Mouse (Mus musculus) liver, embryonic 11.5 days (tissue): ENCODE data around the gene Kcnn1. TPM values are rescaled to one million over a fixed set of nuclear protein-coding genes. Genes with fewer than 3 reads are reported as not detected.

ENCODE experiments used
- ATAC-seq: fragments of 200-750 bp; cut with Nextera tagmentation; replicated peaks from 2 replicates; pipeline ENCODE4 v1.8.0; 2017; ENCODE audit warnings: moderate number of reproducible peaks, mild to moderate bottlenecking, moderate TSS enrichment, moderate library complexity; ENCODE audit not compliant: low FRiP score
- DNase-seq: peaks from one replicate; pipeline ENCODE4 v3.0.0-alpha.2; 2017; ENCODE audit warnings: low spot score
- H3K27ac ChIP-seq: fragments of 300-500 bp; sonication (generic); 2 replicates; pipeline ENCODE4 v1.5.1; 2014; ENCODE audit warnings: mild to moderate bottlenecking, low read depth, low read length, control low read depth
- H3K27me3 ChIP-seq: fragments of 300-500 bp; sonication (generic); replicated peaks from 2 replicates; pipeline ENCODE4 v1.6.1; 2014; ENCODE audit warnings: low read length, mixed read lengths; ENCODE audit not compliant: control insufficient read depth, insufficient read depth
- H3K36me3 ChIP-seq: fragments of 300-500 bp; sonication (generic); 2 replicates; pipeline ENCODE4 v1.6.1; 2014; ENCODE audit warnings: mild to moderate bottlenecking, low read length, moderate library complexity, mixed read lengths; ENCODE audit not compliant: control insufficient read depth, insufficient read depth
- H3K4me1 ChIP-seq: fragments of 300-500 bp; sonication (generic); replicated peaks from 2 replicates; pipeline ENCODE4 v1.6.1; 2014; ENCODE audit warnings: low read length, mixed read lengths; ENCODE audit not compliant: control insufficient read depth, insufficient read depth
- H3K4me2 ChIP-seq: fragments of 300-500 bp; sonication (generic); 2 replicates; pipeline ENCODE4 v1.6.1; 2014; ENCODE audit warnings: mild to moderate bottlenecking, control low read depth, moderate library complexity
- H3K4me3 ChIP-seq: fragments of 300-500 bp; sonication (generic); 2 replicates; pipeline ENCODE4 v1.5.1; 2014; ENCODE audit warnings: low read depth, low read length, control low read depth
- H3K9ac ChIP-seq: fragments of 300-500 bp; sonication (generic); 2 replicates; pipeline ENCODE4 v1.6.1; 2014; ENCODE audit warnings: low read depth, low read length, control low read depth
- H3K9me3 ChIP-seq: fragments of 300-500 bp; sonication (generic); 2 replicates; pipeline ENCODE4 v1.6.1; 2016; ENCODE audit warnings: low read length, inconsistent platforms, mixed read lengths; ENCODE audit not compliant: control insufficient read depth
- WGBS: fragments of 180-500 bp; shearing (Covaris S2); extraction: QIAGEN DNeasy Blood & Tissue Kit; methylation state at CpG from one replicate; pipeline ENCODE4 v1.1.7; 2014; 5-methylcytosine and 5-hydroxymethylcytosine counted together
- polyA plus RNA-seq: library from polyadenylated mRNA; unstranded; fragments of >200 nt; fragmentation: Nextera tagmentation; extraction: Ambion mirVana; gene quantifications from 2 replicates; pipeline ENCODE4 v1.2.1, GENCODE M21; 2014

Gene Kcnn1
- polyA plus RNA-seq, 1 experiment from 2014 or later, result 0.47 TPM

DNA sequence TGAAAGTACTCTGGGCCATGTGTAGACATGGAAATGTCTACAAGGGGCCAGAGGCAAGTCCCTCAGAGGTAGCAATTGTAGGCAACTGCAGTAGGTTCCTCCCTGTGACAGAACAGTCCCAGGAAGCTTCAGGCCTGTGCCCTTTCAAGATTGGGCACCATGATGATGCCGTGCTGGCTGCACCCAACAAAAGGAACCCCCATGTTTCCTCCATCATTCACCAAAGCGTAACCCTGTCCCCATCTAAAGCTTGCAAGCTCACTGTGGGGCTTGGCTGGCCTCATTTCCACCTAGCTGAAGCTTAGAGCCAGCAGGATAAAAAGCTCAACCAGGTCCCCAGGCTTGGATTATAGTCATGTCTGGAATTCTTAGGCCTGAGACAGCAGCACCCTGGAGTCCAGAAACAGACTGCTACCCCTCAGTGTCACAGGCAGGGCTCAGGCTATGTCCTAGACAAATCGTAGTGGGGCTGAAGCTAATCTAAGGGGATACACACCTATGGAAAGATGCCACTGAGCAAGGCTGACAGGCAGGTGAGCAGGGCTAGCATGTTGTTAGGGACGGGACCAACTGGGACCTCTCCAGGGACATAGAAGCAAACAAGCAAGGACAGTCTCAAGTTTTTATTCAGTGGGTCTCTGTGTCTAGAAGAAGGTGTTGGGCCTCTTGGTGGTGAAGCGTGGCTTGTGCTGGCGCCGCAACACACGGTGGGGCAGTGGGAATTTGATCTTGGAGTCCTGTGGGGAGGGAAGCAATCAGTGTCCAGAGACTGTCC, 31.9 kb upstream of the Kcnn1 start:
- Histone ChIP-seq H3K4me2 (peak overlapping the region; percentile 98), H3K36me3 (peaks cover 18% of the 10 kb centered on the region), H3K27me3 (peaks cover 36% of the 10 kb centered on the region), H3K9ac (0 out of 2 replicates have a peak overlapping the region, but pooled peaks have one; percentile 28), H3K9me3 (no peaks in the 10 kb centered on the region), H3K4me1 (peaks cover 20% of the 10 kb centered on the region), H3K4me3 (peak overlapping the region; percentile 86), H3K27ac (peak overlapping the region; percentile 91)
- ATAC-seq (no peak), DNase-seq (no peak)
- 91% methylated on average over 8 of the region's 8 CpGs for WGBS

DNA sequence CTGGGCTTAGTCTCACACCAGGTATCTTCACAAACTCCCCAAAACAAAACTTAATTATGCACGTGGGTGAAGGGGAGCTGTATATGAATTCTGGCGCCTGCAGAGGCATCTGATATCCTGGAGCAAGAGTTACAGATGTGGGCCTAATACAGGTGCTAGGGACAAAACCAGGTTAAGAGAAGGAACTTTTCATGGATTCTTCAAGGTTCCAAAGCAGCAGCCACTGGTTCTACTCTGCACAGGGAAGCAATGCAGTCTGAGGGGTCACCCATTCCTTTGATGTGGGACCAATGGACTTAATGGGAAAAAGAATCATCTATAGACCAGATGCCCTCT, 31.3 kb upstream of the Kcnn1 start:
- peaks cover 36% of the 10 kb centered on the region for H3K27me3 ChIP-seq
- no peak overlapping the region for H3K9ac ChIP-seq
- H3K4me2 ChIP-seq, result no peak overlapping the region
- H3K4me3 ChIP-seq, result no peak overlapping the region
- WGBS, result 59% methylated on average over 2 of the region's 2 CpGs
- H3K27ac ChIP-seq, result no peak overlapping the region
- peaks cover 18% of the 10 kb centered on the region for H3K36me3 ChIP-seq
- DNase-seq, result no peak
- H3K9me3 ChIP-seq, result no peaks in the 10 kb centered on the region
- H3K4me1 ChIP-seq, result peaks cover 20% of the 10 kb centered on the region
- ATAC-seq, result no peak

DNA sequence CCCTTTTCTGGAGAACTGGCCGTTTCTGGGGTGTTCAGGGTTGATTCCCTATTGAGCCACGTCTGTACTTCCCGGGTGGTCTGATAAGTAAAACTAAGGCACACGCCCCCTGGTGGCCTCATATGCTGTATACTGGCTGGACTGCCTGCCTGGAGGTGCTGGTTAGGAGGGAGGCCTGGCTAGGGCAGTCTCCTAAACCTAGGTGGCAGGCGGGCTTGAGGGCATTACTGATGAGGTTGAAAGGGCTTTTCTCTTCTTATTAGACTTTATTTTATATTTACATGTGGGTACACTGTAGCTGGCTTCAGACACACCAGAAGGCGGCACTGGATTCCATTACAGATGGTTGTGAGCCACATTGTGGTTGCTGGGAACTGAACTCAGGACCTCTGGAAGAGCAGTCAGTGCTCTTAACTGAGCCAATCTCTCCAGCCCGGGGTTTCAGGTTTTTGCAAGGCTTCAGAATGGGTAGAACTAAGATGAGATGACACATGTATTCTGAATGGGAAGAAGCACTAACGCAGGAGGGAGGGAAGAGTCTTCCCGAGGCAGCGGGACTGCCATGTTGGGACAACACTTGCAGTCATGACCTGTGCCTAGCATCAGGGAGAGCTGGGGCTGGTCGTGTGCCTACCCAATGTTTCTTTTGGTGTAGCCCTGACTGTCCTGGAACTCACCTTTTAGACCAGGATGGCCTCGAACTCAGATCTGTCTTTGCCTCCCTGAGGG, 30.8 kb upstream of the Kcnn1 start:
- peaks cover 20% of the 10 kb centered on the region for H3K4me1 ChIP-seq
- DNase-seq, result peak; percentile 85
- peak; percentile 55 for ATAC-seq
- no peak overlapping the region for H3K4me2 ChIP-seq
- H3K9me3 ChIP-seq, result no peaks in the 10 kb centered on the region
- no peak overlapping the region for H3K27ac ChIP-seq
- no peak overlapping the region for H3K4me3 ChIP-seq
- H3K9ac ChIP-seq, result no peak overlapping the region
- 26% methylated on average over 12 of the region's 12 CpGs for WGBS
- H3K36me3 ChIP-seq, result peaks cover 18% of the 10 kb centered on the region
- peaks cover 36% of the 10 kb centered on the region for H3K27me3 ChIP-seq

DNA sequence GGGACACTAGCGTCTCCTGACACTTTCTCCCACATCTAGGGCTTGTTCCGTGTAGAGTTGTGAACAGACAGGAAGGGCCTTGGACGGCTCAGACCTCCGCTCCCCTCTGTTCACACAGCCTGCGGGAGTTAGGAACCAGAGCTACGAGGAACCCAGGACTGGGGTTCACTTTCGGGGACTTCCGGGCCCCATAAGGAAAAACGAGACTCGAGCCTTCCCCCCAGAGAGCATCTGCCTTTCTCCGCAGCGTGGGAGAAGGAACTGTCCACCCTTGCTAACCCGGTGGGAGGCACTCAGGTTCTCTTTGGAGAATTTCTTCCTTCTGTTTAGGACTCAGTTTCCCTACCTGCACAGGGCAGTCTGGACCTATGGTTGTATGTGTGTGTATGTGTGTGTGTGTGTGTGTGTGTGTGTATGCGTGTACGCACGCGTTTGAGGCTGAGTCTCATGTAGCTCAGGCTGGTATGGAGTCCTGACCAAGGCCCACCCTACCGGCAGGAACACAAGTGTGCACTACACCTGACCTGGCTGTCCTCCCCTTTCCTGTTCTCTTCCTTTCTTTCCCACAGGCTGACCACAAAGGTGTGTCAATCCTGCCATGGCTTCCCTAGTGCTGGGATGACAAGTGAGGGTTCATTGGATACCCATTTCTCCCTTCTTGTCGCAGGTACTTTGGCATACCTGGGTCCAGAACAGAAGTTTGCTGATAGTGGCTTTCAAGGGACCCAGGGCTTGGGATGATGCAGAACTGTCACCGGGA, 30.0 kb upstream of the Kcnn1 start:
- peak overlapping the region; percentile 45 for H3K4me2 ChIP-seq

DNA sequence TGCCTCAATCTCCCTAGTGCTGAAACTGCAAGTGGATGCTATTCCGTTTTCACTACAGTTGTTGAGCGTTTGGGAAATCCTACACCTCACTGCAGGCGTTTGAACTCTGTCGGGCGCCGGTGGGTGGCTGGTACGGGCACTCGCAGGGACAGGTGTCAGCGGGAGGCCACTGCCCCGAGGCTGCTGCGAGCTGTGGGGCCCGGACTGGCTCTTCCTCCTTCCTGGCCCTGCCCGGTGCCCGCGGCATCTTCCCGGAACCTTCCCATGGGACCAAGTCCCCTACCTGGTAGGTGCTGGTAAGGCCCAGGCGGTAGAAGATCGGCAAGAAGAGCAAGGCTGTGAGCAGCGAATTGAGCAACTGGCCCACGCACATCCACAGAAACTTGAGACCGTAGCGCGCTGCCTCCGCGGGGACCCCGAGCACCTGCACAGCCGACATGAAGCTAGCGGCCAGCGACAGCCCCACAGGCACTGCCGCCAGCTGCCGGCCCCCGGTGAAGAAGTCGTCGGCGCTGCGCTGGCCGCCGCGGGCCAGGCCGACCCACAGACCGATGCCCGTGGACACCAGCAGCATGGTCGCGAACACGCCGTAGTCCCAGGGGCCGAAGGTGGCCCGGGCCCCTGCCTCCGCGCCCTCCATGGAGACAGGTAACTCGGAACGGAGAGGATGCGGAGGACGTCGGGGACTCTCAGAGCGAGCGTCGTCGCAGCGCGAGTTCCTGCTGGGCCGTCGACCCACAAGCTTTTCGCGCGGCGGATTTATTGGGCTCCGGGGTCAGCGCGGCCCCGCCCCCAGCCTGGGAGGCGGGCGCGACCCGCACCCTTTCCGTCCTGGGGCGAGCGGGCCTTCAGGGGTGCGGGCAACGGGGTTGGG, 29.2 kb upstream of the Kcnn1 start, which contains the start of gene Slc5a5:
Gene Slc5a5, minus strand, starts transcription at position 736 of the 874 bp plus-strand sequence.
- Histone ChIP-seq H3K36me3 (peaks cover 18% of the 10 kb centered on the region), H3K27ac (no peak within 1 kb of the TSS), H3K4me1 (peaks cover 20% of the 10 kb centered on the region), H3K27me3 (peaks cover 43% of the 10 kb centered on the region), H3K9me3 (no peaks in the 10 kb centered on the region), H3K4me3 (peak within 1 kb of the TSS; percentile 29), H3K9ac (no peak within 1 kb of the TSS; the same call in 1 of the 2 replicates), H3K4me2 (peak within 1 kb of the TSS; percentile 45)
- WGBS, result 5% methylated on average over 80 of the region's 80 CpGs
- DNase-seq (no peak), ATAC-seq (no peak)

More for the DNA sequence above, 30.0 kb upstream of the Kcnn1 start:
- H3K36me3 ChIP-seq, result peaks cover 18% of the 10 kb centered on the region
- no peaks in the 10 kb centered on the region for H3K9me3 ChIP-seq
- H3K4me1 ChIP-seq, result peaks cover 17% of the 10 kb centered on the region
- DNase-seq (no peak), ATAC-seq (no peak)
- no peak overlapping the region for H3K27ac ChIP-seq
- H3K9ac ChIP-seq, result no peak overlapping the region
- H3K27me3 ChIP-seq, result peaks cover 42% of the 10 kb centered on the region
- H3K4me3 ChIP-seq, result peak overlapping the region; percentile 29
- WGBS, result 21% methylated on average over 20 of the region's 20 CpGs

DNA sequence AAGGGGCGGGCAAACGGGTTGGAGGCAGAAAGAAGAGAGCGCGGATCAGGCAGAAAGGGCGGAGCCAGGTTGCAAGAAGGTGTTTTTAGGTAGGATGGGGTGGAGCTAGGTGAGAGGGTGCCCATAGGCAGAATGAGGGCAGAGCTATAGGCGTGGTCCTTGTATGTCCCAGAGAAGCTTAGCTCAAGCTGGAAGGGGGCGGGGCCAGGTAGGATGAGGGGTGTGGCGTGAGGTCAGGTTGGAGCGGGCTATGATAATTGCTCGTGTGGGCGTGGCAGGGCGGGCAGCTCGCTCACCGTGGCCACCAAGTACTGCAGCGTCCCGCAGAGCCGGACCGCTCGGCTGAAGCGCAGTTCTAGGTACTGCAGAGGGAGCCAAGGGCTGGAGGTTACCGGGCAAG, 28.3 kb upstream of the Kcnn1 start:
- peaks cover 20% of the 10 kb centered on the region for H3K4me1 ChIP-seq
- ATAC-seq, result no peak; the same call in 1 of the 2 replicates
- H3K27ac ChIP-seq, result no peak overlapping the region
- peak overlapping the region; percentile 9 for H3K4me3 ChIP-seq
- DNase-seq, result no peak
- H3K9ac ChIP-seq, result no peak overlapping the region
- peak overlapping the region; percentile 31 for H3K4me2 ChIP-seq
- WGBS, result 9% methylated on average over 21 of the region's 21 CpGs
- H3K27me3 ChIP-seq, result peaks cover 45% of the 10 kb centered on the region
- H3K9me3 ChIP-seq, result no peaks in the 10 kb centered on the region
- H3K36me3 ChIP-seq, result peaks cover 18% of the 10 kb centered on the region

DNA sequence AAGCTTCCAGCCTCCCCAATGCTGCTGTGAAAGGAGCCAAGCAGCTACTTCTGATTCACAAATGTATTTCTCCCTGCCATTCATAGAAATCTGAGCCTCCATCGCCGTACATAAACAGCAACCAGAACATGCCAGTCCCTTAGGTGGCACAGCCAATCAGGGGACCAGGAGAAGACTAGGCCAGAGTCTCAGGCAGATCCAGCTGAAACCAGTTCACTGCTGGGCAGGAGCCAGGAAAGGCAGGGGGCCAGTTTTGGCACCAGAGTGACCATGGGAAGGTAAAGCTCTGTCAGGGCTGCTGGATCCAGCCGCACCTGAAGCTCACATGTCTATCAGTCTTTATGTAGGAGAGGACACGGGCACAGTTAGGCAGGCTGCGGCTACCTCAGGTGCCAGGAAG, 27.6 kb upstream of the Kcnn1 start:
- no peaks in the 10 kb centered on the region for H3K9me3 ChIP-seq
- H3K4me1 ChIP-seq, result peaks cover 17% of the 10 kb centered on the region
- H3K4me3 ChIP-seq, result no peak overlapping the region
- no peak overlapping the region for H3K4me2 ChIP-seq
- peaks cover 14% of the 10 kb centered on the region for H3K36me3 ChIP-seq
- no peak overlapping the region for H3K27ac ChIP-seq
- peaks cover 50% of the 10 kb centered on the region for H3K27me3 ChIP-seq
- ATAC-seq (no peak), DNase-seq (no peak)
- WGBS, result 88% methylated on average over 5 of the region's 5 CpGs
- no peak overlapping the region for H3K9ac ChIP-seq

DNA sequence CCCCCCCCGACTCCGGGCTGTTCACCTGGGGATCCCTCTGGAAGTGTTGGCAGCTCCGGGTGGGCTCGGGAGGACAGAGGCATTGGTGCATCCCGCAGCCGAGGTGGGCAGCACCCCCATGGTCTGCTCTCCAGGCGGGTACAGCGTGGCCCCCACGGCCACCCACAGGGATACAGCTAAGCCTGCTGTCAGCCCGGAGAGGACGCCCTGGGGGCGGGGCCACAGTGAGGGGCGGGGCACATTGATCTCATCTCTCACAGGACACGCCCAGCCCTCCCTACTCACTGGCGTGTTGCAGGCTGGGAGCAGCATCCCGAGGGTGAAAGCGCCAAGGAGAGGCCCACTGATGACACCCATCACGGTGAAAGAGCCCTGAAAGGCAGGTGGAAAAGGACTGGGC, 24.6 kb upstream of the Kcnn1 start:
- Histone ChIP-seq H3K27ac (no peak overlapping the region), H3K4me1 (peaks cover 13% of the 10 kb centered on the region), H3K27me3 (peaks cover 41% of the 10 kb centered on the region), H3K4me2 (peak overlapping the region; percentile 23; the same call in 1 of the 2 replicates), H3K9me3 (no peaks in the 10 kb centered on the region), H3K4me3 (no peak overlapping the region), H3K9ac (no peak overlapping the region), H3K36me3 (no peaks in the 10 kb centered on the region)
- peak; percentile 68 for ATAC-seq
- no peak for DNase-seq
- WGBS, result 5% methylated on average over 18 of the region's 18 CpGs
